Mouse (Mus musculus): ENCODE results near the gene Olfr1118. TPM values are rescaled to one million over a fixed set of nuclear protein-coding genes. Genes with fewer than 3 reads are reported as not detected.
"Not testable (repeated sequence)": the region's sequence is repeated elsewhere in the genome, so short reads cannot be mapped to it uniquely, and the experiment has no call there.

Gene Olfr1118
- polyA plus RNA-seq (2012; ENCODE audit: insufficient read depth, insufficient read length, missing spikeins), result not detected in 2 replicates

GRCm38 (mm10) chr2:87307281-87307680 is at the start of gene Olfr1118:
TSS of gene Olfr1118 (plus strand) at chr2:87307581.
- no peak within 1 kb of the TSS for H3K27ac ChIP-seq (replicated peaks; ENCODE audit: low read depth, low read length)
- no peak within 1 kb of the TSS for H3K4me3 ChIP-seq (ENCODE audit: insufficient read depth, low read depth, low read length)
- no peaks in the 10 kb centered on the region for H3K4me1 ChIP-seq (ENCODE audit: control insufficient read depth, insufficient read depth, insufficient read length, low read length)

GRCm38 (mm10) chr2:87267234-87267633 is 40.1 kb upstream of the Olfr1118 start, which contains the start of gene Olfr1116:
TSS of gene Olfr1116 (plus strand) at chr2:87267534.
- H3K27ac ChIP-seq (replicated peaks; ENCODE audit: low read depth, low read length), result no peak within 1 kb of the TSS
- no peak within 1 kb of the TSS for H3K4me3 ChIP-seq (ENCODE audit: insufficient read depth, low read depth, low read length)
- no peaks in the 10 kb centered on the region for H3K4me1 ChIP-seq (ENCODE audit: control insufficient read depth, insufficient read depth, insufficient read length, low read length)

GRCm38 (mm10) chr2:87293977-87294376 is 13.4 kb upstream of the Olfr1118 start:
- not testable (repeated sequence) for H3K27ac ChIP-seq (replicated peaks; ENCODE audit: low read depth, low read length); H3K4me1 ChIP-seq (ENCODE audit: control insufficient read depth, insufficient read depth, insufficient read length, low read length); H3K4me3 ChIP-seq (ENCODE audit: insufficient read depth, low read depth, low read length)

GRCm38 (mm10) chr2:87354515-87354914 is 47.1 kb downstream of the Olfr1118 start, which contains the start of gene Olfr1120:
TSS of gene Olfr1120 (plus strand) at chr2:87354815.
- Histone ChIP-seq H3K27ac (replicated peaks; ENCODE audit: low read depth, low read length) (no peak within 1 kb of the TSS), H3K4me3 (ENCODE audit: insufficient read depth, low read depth, low read length) (no peak within 1 kb of the TSS), H3K4me1 (ENCODE audit: control insufficient read depth, insufficient read depth, insufficient read length, low read length) (no peaks in the 10 kb centered on the region)

GRCm38 (mm10) chr2:87360121-87360520 is 52.7 kb downstream of the Olfr1118 start:
- not testable (repeated sequence) for H3K4me1 ChIP-seq (ENCODE audit: control insufficient read depth, insufficient read depth, insufficient read length, low read length); H3K27ac ChIP-seq (replicated peaks; ENCODE audit: low read depth, low read length); H3K4me3 ChIP-seq (ENCODE audit: insufficient read depth, low read depth, low read length)

Other genes with a start within 250 kb of the Olfr1118 start
- not detected in 2 replicates for gene Olfr1107, start 231.8 kb upstream of the Olfr1118 start, polyA plus RNA-seq (2012; ENCODE audit: insufficient read depth, insufficient read length, missing spikeins)
- gene Olfr1109, start 211.6 kb upstream of the Olfr1118 start, polyA plus RNA-seq (2012; ENCODE audit: insufficient read depth, insufficient read length, missing spikeins), result not detected in 2 replicates
- gene Olfr259, start 193.0 kb upstream of the Olfr1118 start, polyA plus RNA-seq (2012; ENCODE audit: insufficient read depth, insufficient read length, missing spikeins), result not detected in 2 replicates
- gene Olfr1110, start 167.3 kb upstream of the Olfr1118 start, polyA plus RNA-seq (2012; ENCODE audit: insufficient read depth, insufficient read length, missing spikeins), result not detected in 2 replicates
- not detected in 2 replicates for gene Olfr1111, start 155.0 kb upstream of the Olfr1118 start, polyA plus RNA-seq (2012; ENCODE audit: insufficient read depth, insufficient read length, missing spikeins)
- not detected in 2 replicates for gene Olfr1112, start 119.8 kb upstream of the Olfr1118 start, polyA plus RNA-seq (2012; ENCODE audit: insufficient read depth, insufficient read length, missing spikeins)
- not detected in 2 replicates for gene Olfr1113, start 98.6 kb upstream of the Olfr1118 start, polyA plus RNA-seq (2012; ENCODE audit: insufficient read depth, insufficient read length, missing spikeins)
- gene Olfr1115, start 59.6 kb upstream of the Olfr1118 start, polyA plus RNA-seq (2012; ENCODE audit: insufficient read depth, insufficient read length, missing spikeins), result not detected in 2 replicates
- not detected in 2 replicates for gene Olfr1116, start 40.0 kb upstream of the Olfr1118 start, polyA plus RNA-seq (2012; ENCODE audit: insufficient read depth, insufficient read length, missing spikeins)
- not detected in 2 replicates for gene Olfr1120, start 47.2 kb downstream of the Olfr1118 start, polyA plus RNA-seq (2012; ENCODE audit: insufficient read depth, insufficient read length, missing spikeins)
- not detected in 2 replicates for gene Olfr1121, start 62.3 kb downstream of the Olfr1118 start, polyA plus RNA-seq (2012; ENCODE audit: insufficient read depth, insufficient read length, missing spikeins)
- gene Olfr1122, start 78.3 kb downstream of the Olfr1118 start, polyA plus RNA-seq (2012; ENCODE audit: insufficient read depth, insufficient read length, missing spikeins), result not detected in 2 replicates
- gene Olfr1123, start 109.1 kb downstream of the Olfr1118 start, polyA plus RNA-seq (2012; ENCODE audit: insufficient read depth, insufficient read length, missing spikeins), result not detected in 2 replicates
- not detected in 2 replicates for gene Olfr1124, start 122.7 kb downstream of the Olfr1118 start, polyA plus RNA-seq (2012; ENCODE audit: insufficient read depth, insufficient read length, missing spikeins)
- not detected in 2 replicates for gene Olfr1126, start 146.4 kb downstream of the Olfr1118 start, polyA plus RNA-seq (2012; ENCODE audit: insufficient read depth, insufficient read length, missing spikeins)
- gene Pramel7, start 189.5 kb downstream of the Olfr1118 start, polyA plus RNA-seq (2012; ENCODE audit: insufficient read depth, insufficient read length, missing spikeins), result not detected in 2 replicates
- not detected in 2 replicates for gene Pramel6, start 199.0 kb downstream of the Olfr1118 start, polyA plus RNA-seq (2012; ENCODE audit: insufficient read depth, insufficient read length, missing spikeins)
- not detected in 2 replicates for gene Olfr153, start 224.2 kb downstream of the Olfr1118 start, polyA plus RNA-seq (2012; ENCODE audit: insufficient read depth, insufficient read length, missing spikeins)
- gene Olfr1128, start 238.0 kb downstream of the Olfr1118 start, polyA plus RNA-seq (2012; ENCODE audit: insufficient read depth, insufficient read length, missing spikeins), result not detected in 2 replicates

Measured in brown adipose tissue, adult 24 weeks (tissue).